Mouse (Mus musculus) layer of hippocampus, postnatal 10 days (tissue): ENCODE data around the gene Pbx3. TPM values are rescaled to one million over a fixed set of nuclear protein-coding genes. Genes with fewer than 3 reads are reported as not detected.
A peak's percentile ranks its signal among the peaks of the same experiment; 100 is the strongest.

Source experiments
- DNase-seq, 2 experiments: peaks; one replicate each; pipeline ENCODE4 v3.0.0; 2021; ENCODE audit warnings: low spot score in 2 of 2
- long read RNA-seq: library from polyadenylated mRNA; stranded (forward); transcript quantifications from one replicate; pipeline ENCODE4 v2.0.0, GENCODE M21; 2023
- total RNA-seq, 2 experiments: library from RNA; stranded (reverse); gene quantifications; 2 replicates each; pipeline ENCODE4 v1.2.3; 2021

Pbx3 gene
- total RNA-seq: 10 to 100 TPM; 10.2 to 12.2 TPM
- long read RNA-seq, partial matches to known transcripts: 1 of 3 reads
- long read RNA-seq, other reads (novel, unspliced or antisense): 1 of 3 reads

GRCm38 (mm10) chr2:34372305-34373301, at the start of gene Pbx3:
Pbx3 (minus strand) TSS chr2:34373142.
- peak; percentile 90 to 94 for DNase-seq

- DNase-seq: no peak
These were observed 47.3 kb upstream of the Pbx3 start for GRCm38 (mm10) chr2:34420256-34420655.

- DNase-seq: no peak
These were observed 36.9 kb upstream of the Pbx3 start for GRCm38 (mm10) chr2:34409741-34410340.

- DNase-seq: no peak
These were observed 35.4 kb upstream of the Pbx3 start for GRCm38 (mm10) chr2:34408341-34408740.

- DNase-seq: peak in 1 of 2 experiments; percentile 12
These were observed 34.7 kb upstream of the Pbx3 start for GRCm38 (mm10) chr2:34407596-34407995.

GRCm38 (mm10) chr2:34406601-34407464, 33.9 kb upstream of the Pbx3 start, which contains the start of gene Mapkap1:
Mapkap1 (plus strand) TSS chr2:34406771.
- DNase-seq: peak; percentile 93 to 97

GRCm38 (mm10) chr2:34399535-34399934, 26.6 kb upstream of the Pbx3 start:
- no peak for DNase-seq

GRCm38 (mm10) chr2:34378930-34379329, 6.0 kb upstream of the Pbx3 start:
- DNase-seq: no peak

- DNase-seq: no peak
These were observed 1.4 kb upstream of the Pbx3 start for GRCm38 (mm10) chr2:34374349-34374748.

GRCm38 (mm10) chr2:34373886-34374285, 944 bp upstream of the Pbx3 start:
- DNase-seq: no peak

GRCm38 (mm10) chr2:34371441-34372304, 1.3 kb downstream of the Pbx3 start:
- DNase-seq: peak in 1 of 2 experiments; percentile 23

- DNase-seq: peak in 1 of 2 experiments; percentile 33
These were observed 2.1 kb downstream of the Pbx3 start for GRCm38 (mm10) chr2:34370725-34371440.

- no peak for DNase-seq
These were observed 2.6 kb downstream of the Pbx3 start for GRCm38 (mm10) chr2:34370349-34370724.

- DNase-seq: no peak
These were observed 4.5 kb downstream of the Pbx3 start for GRCm38 (mm10) chr2:34368396-34368795.

- DNase-seq: no peak
These were observed 5.9 kb downstream of the Pbx3 start for GRCm38 (mm10) chr2:34367024-34367423.

- no peak for DNase-seq
These were observed 9.3 kb downstream of the Pbx3 start for GRCm38 (mm10) chr2:34363678-34364077.

- DNase-seq: no peak
These were observed 17.1 kb downstream of the Pbx3 start for GRCm38 (mm10) chr2:34355801-34356211.

GRCm38 (mm10) chr2:34352006-34352405, 20.9 kb downstream of the Pbx3 start:
- no peak for DNase-seq

- DNase-seq: no peak
These were observed 25.8 kb downstream of the Pbx3 start for GRCm38 (mm10) chr2:34347096-34347495.
